ENCODE assay signal across 29 mouse cellular contexts in genomic region chr10:107519216-107519615, GRCm38 (mm10). TPM values are rescaled to one million over a fixed set of nuclear protein-coding genes. Genes with fewer than 3 reads are reported as not detected.
A peak's percentile ranks its signal among the peaks of the same experiment; 100 is the strongest.
DNase-seq lines count a peak whose midpoint lies in the region; ATAC-seq and TF ChIP-seq lines count a peak whose summit lies in the region.
"Had no signal": no experiment of that assay in that cellular context is flagged by ENCODE, and none has a peak within 500 bp of the region (broad histone marks: within the 10 kb centered on the region; RNA-seq: fewer than 3 reads in every experiment).

No protein-coding gene starts in this region.

- intact Hi-C loops in gastrocnemius, adult 2 months (cut with DNase I) = loop anchor here (5.0 kb wide), 1 partner anchor 43 kb away; no protein-coding TSS in a partner anchor

- H3K9ac ChIP-seq in midbrain, embryonic 11.5 days (ENCODE audit: low read length) = no peak overlapping the region
- no peak overlapping the region for H3K9ac ChIP-seq in midbrain, embryonic 15.5 days
- H3K9ac ChIP-seq: forebrain, embryonic 13.5 days; heart, embryonic 12.5 days; heart, embryonic 15.5 days; hindbrain, embryonic 14.5 days had no signal

- H3K27me3 ChIP-seq in midbrain, embryonic 11.5 days (ENCODE audit: control insufficient read depth, insufficient read depth, low read length) = no peaks in the 10 kb centered on the region
- no peaks in the 10 kb centered on the region for H3K27me3 ChIP-seq in midbrain, embryonic 15.5 days (replicated peaks)
- H3K27me3 ChIP-seq: CH12.LX; forebrain, embryonic 13.5 days; heart, embryonic 12.5 days; heart, embryonic 15.5 days; Patski had no signal

- peak; percentile 11 to 38 for DNase-seq in cerebellum, postnatal 25 days
- no peak for DNase-seq in cerebellum, adult 9-11 months
- DNase-seq in gastrocnemius, adult 2 months = no peak
- DNase-seq in gastrocnemius, postnatal 4 days (ENCODE audit: low spot score in 2 of 2) = no peak
- peak; percentile 64 for DNase-seq in midbrain, embryonic 11.5 days (ENCODE audit: low spot score, missing footprints)
- peak; percentile 2 for DNase-seq in telencephalon, adult 2 months (ENCODE audit: low read depth, low spot score)
- DNase-seq: adrenal gland, postnatal 10 days; adrenal gland, postnatal 36 days; gastrocnemius, postnatal 10 days; gastrocnemius, postnatal 36 days; heart, adult 11 months; heart, postnatal 10 days; heart, postnatal 36 days had no signal

- no peak overlapping the region for H3K4me3 ChIP-seq in gastrocnemius, adult 2 months
- H3K4me3 ChIP-seq in midbrain, embryonic 11.5 days (ENCODE audit: low read depth, low read length) = no peak overlapping the region
- no peak overlapping the region for H3K4me3 ChIP-seq in midbrain, embryonic 15.5 days
- H3K4me3 ChIP-seq: forebrain, embryonic 10.5 days; forebrain, embryonic 13.5 days; heart, embryonic 12.5 days; heart, embryonic 15.5 days; hindbrain, embryonic 10.5 days had no signal

- peak overlapping the region; percentile 43; the same call in 1 of the 2 replicates for H3K27ac ChIP-seq in gastrocnemius, adult 2 months
- no peak overlapping the region for H3K27ac ChIP-seq in midbrain, embryonic 11.5 days (ENCODE audit: low read depth, low read length)
- no peak overlapping the region for H3K27ac ChIP-seq in midbrain, embryonic 15.5 days
- H3K27ac ChIP-seq: forebrain, embryonic 10.5 days; forebrain, embryonic 13.5 days; heart, embryonic 15.5 days; hindbrain, embryonic 10.5 days; hindbrain, embryonic 14.5 days had no signal

- TF ChIP-seq CTCF in gastrocnemius, adult 2 months (IDR thresholded peaks at IDR 0.05) = no peak

- H3K9me3 ChIP-seq in midbrain, embryonic 11.5 days (ENCODE audit: control insufficient read depth, low read length) = no peaks in the 10 kb centered on the region
- H3K9me3 ChIP-seq in midbrain, embryonic 15.5 days = no peaks in the 10 kb centered on the region
- H3K9me3 ChIP-seq: forebrain, embryonic 10.5 days; forebrain, embryonic 13.5 days; heart, embryonic 12.5 days; heart, embryonic 15.5 days; hindbrain, embryonic 10.5 days had no signal

- no peak overlapping the region for H3K4me2 ChIP-seq in midbrain, embryonic 11.5 days
- no peak overlapping the region for H3K4me2 ChIP-seq in midbrain, embryonic 15.5 days
- H3K4me2 ChIP-seq: forebrain, embryonic 13.5 days; heart, embryonic 12.5 days; heart, embryonic 15.5 days; hindbrain, embryonic 14.5 days had no signal

- WGBS in midbrain, embryonic 11.5 days = 85% methylated on average over 5 of the region's 5 CpGs
- 82% methylated on average over 5 of the region's 5 CpGs for WGBS in midbrain, embryonic 15.5 days

- no peaks in the 10 kb centered on the region for H3K4me1 ChIP-seq in midbrain, embryonic 11.5 days (ENCODE audit: control insufficient read depth, insufficient read depth, low read length)
- no peaks in the 10 kb centered on the region for H3K4me1 ChIP-seq in midbrain, embryonic 15.5 days
- H3K4me1 ChIP-seq: forebrain, embryonic 10.5 days; forebrain, embryonic 13.5 days; heart, embryonic 12.5 days; heart, embryonic 15.5 days; hindbrain, embryonic 10.5 days had no signal

- H3K36me3 ChIP-seq in midbrain, embryonic 11.5 days (ENCODE audit: control insufficient read depth, insufficient read depth, low read length) = no peaks in the 10 kb centered on the region
- no peaks in the 10 kb centered on the region for H3K36me3 ChIP-seq in midbrain, embryonic 15.5 days (replicated peaks)
- H3K36me3 ChIP-seq: forebrain, embryonic 10.5 days; G1E; heart, embryonic 12.5 days; heart, embryonic 15.5 days; hindbrain, embryonic 10.5 days had no signal

- no peak for ATAC-seq in midbrain, embryonic 11.5 days (ENCODE audit: low FRiP score)
- ATAC-seq in midbrain, embryonic 15.5 days (replicated peaks) = no peak
- no peak for ATAC-seq in CD4-positive, CD25-positive, alpha-beta regulatory T cell, adult 4 months
- ATAC-seq: forebrain, embryonic 13.5 days; intestine, postnatal 0 days; Patski had no signal

RNA-seq across cellular contexts. Expression of gene Myf6, which starts 24.7 kb away (rescaled TPM):
- total RNA-seq in gastrocnemius, adult 2 months (2021) = 100 to 1,000 TPM in 1 of 2 experiments, 10 to 100 TPM in 1; 97.3 to 144 TPM
- total RNA-seq in gastrocnemius, postnatal 4 days (2021) = 100 to 1,000 TPM; 133 to 164 TPM
- polyA plus RNA-seq in midbrain, embryonic 11.5 days (2014; fragmentation: Nextera tagmentation; extraction: Ambion mirVana) = 0.12 TPM in 1 of 2 replicates, not detected in the other
- polyA plus RNA-seq in midbrain, embryonic 15.5 days (2015; fragmentation: Nextera tagmentation; extraction: Ambion mirVana) = not detected in 2 replicates
- not detected for polyA plus RNA-seq in CD4-positive, CD25-positive, alpha-beta regulatory T cell, adult 4 months (2017; shearing (Covaris generic))
- total RNA-seq: adrenal gland, adult 18-20 months; adrenal gland, postnatal 36 days; CH12.LX; G1E; heart, adult 8-10 months; heart, postnatal 10 days; heart, postnatal 36 days had no signal
- polyA plus RNA-seq: cerebellum, adult 2 months; forebrain, embryonic 10.5 days; forebrain, embryonic 13.5 days; G1E; hindbrain, embryonic 14.5 days; intestine, embryonic 14.5 days; intestine, postnatal 0 days; Patski had no signal

RNA-seq across cellular contexts. Expression of gene Myf5, which starts 33.3 kb away (rescaled TPM):
- total RNA-seq in gastrocnemius, adult 2 months (2021) = 1 to 10 TPM; 1.9 to 2.3 TPM
- total RNA-seq in gastrocnemius, postnatal 4 days (2021) = 10 to 100 TPM; 19.8 to 20.5 TPM
- polyA plus RNA-seq in midbrain, embryonic 11.5 days (2014; fragmentation: Nextera tagmentation; extraction: Ambion mirVana) = 0.44 and 0.83 TPM in 2 replicates
- not detected in 2 replicates for polyA plus RNA-seq in midbrain, embryonic 15.5 days (2015; fragmentation: Nextera tagmentation; extraction: Ambion mirVana)
- polyA plus RNA-seq in CD4-positive, CD25-positive, alpha-beta regulatory T cell, adult 4 months (2017; shearing (Covaris generic)) = not detected
- total RNA-seq: adrenal gland, adult 18-20 months; adrenal gland, postnatal 36 days; CH12.LX; G1E; heart, adult 8-10 months; heart, postnatal 10 days; heart, postnatal 36 days had no signal
- polyA plus RNA-seq: cerebellum, adult 2 months; forebrain, embryonic 13.5 days; G1E; heart, embryonic 12.5 days; heart, embryonic 15.5 days; intestine, embryonic 14.5 days; intestine, postnatal 0 days; Patski had no signal

Comparison
In these comparisons a context has a peak if more than half of its experiments do, and no peak if none do; other contexts are left out.
1. DNase-seq: peak in cerebellum, postnatal 25 days (2 of 2), midbrain, embryonic 11.5 days (single experiment) and telencephalon, adult 2 months (single experiment); none in cerebellum, adult 9-11 months (single experiment), gastrocnemius, adult 2 months (single experiment) and gastrocnemius, postnatal 4 days (0 of 2).